In the genomic region with DNA sequence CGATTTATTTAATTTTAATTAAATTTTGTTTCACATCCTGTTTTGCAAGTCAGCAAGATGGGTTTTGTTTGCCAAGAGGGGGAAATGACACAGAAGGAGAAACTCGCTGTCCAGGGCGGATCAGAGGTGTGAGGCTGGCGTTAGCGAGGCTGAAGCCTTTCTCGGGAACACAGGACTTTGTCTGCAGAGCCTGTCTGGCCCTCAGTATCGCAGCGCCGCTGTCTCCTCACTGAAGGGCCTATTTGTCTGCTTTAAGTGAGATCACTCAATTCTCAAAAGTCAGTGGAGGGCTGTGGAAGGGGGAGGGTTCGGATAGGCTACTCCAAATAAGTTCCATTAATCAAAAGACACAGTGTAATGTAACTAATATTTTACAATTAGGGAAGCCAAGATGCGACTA, we compare ENCODE assay signal across 9 mouse cellular contexts.
A peak's percentile ranks its signal among the peaks of the same experiment; 100 is the strongest.
DNase-seq lines count a peak whose midpoint lies in the region; ATAC-seq and TF ChIP-seq lines count a peak whose summit lies in the region.
"Had no signal": no experiment of that assay in that cellular context is flagged by ENCODE, and none has a peak within 500 bp of the region (broad histone marks: within the 10 kb centered on the region; RNA-seq: fewer than 3 reads in every experiment).

No protein-coding gene starts in this region.

- H3K4me3 ChIP-seq in heart, embryonic 13.5 days = peak overlapping the region; percentile 48
- peak overlapping the region; percentile 16; the same call in 1 of the 2 replicates for H3K4me3 ChIP-seq in forebrain, embryonic 11.5 days (ENCODE audit: low read depth, low read length)
- peak overlapping the region; percentile 35; the same call in 1 of the 2 replicates for H3K4me3 ChIP-seq in limb, embryonic 14.5 days (replicated peaks; ENCODE audit: low read length)

- DNase-seq in heart, postnatal 36 days = no peak
- DNase-seq in cerebellum, adult 18-20 months = peak; percentile 57 to 66
- DNase-seq in forebrain, embryonic 11.5 days (ENCODE audit: low spot score) = peak; percentile 64
- DNase-seq in limb, embryonic 14.5 days (ENCODE audit: low spot score) = no peak
- DNase-seq in B cell, adult 2 months = no peak
- no peak for DNase-seq in spleen, postnatal 4 days (ENCODE audit: low spot score in 2 of 2)

- WGBS in heart, embryonic 13.5 days = 12% methylated on average over 11 of the region's 11 CpGs
- 18% methylated on average over 11 of the region's 11 CpGs for WGBS in forebrain, embryonic 11.5 days
- 21% methylated on average over 11 of the region's 11 CpGs for WGBS in limb, embryonic 14.5 days

- intact Hi-C loops in heart, postnatal 36 days (cut with DNase I) = loop anchor here (5.0 to 10.0 kb wide), 5 partner anchors 338 to 680 kb away; no protein-coding TSS in a partner anchor

- H3K4me1 ChIP-seq in heart, embryonic 13.5 days = peaks cover 16% of the 10 kb centered on the region
- peaks cover 14% of the 10 kb centered on the region; the same call in 1 of the 2 replicates for H3K4me1 ChIP-seq in forebrain, embryonic 11.5 days (replicated peaks; ENCODE audit: control insufficient read depth, insufficient read depth, low read length)
- H3K4me1 ChIP-seq in limb, embryonic 14.5 days (ENCODE audit: control insufficient read depth, insufficient read depth, low read length) = peaks cover 17% of the 10 kb centered on the region

- peak overlapping the region; percentile 73 for H3K9ac ChIP-seq in heart, embryonic 13.5 days
- H3K9ac ChIP-seq in forebrain, embryonic 11.5 days (ENCODE audit: low read length) = peak overlapping the region; percentile 31; the same call in 1 of the 2 replicates
- H3K9ac ChIP-seq in limb, embryonic 14.5 days (ENCODE audit: low read depth, low read length, severe bottlenecking) = no peak overlapping the region

- no peak for ATAC-seq in heart, embryonic 13.5 days (ENCODE audit: extremely low read depth, insufficient number of reproducible peaks, low FRiP score, low TSS enrichment)
- no peak for ATAC-seq in forebrain, embryonic 11.5 days (replicated peaks; ENCODE audit: low FRiP score)
- ATAC-seq in limb, embryonic 14.5 days (ENCODE audit: low FRiP score, low read depth) = no peak
- no peak for ATAC-seq in erythroid progenitor cell, adult 5-6 weeks (replicated peaks; ENCODE audit: low FRiP score, poor library complexity, severe bottlenecking)
- ATAC-seq: CD4-positive, CD25-positive, alpha-beta regulatory T cell, adult 4 months had no signal

- peaks cover 80% of the 10 kb centered on the region for H3K27me3 ChIP-seq in heart, embryonic 13.5 days (replicated peaks)
- H3K27me3 ChIP-seq in forebrain, embryonic 11.5 days (ENCODE audit: control insufficient read depth, insufficient read depth, low read length) = no peaks in the 10 kb centered on the region
- H3K27me3 ChIP-seq in limb, embryonic 14.5 days (ENCODE audit: control insufficient read depth, insufficient read depth, low read length) = no peaks in the 10 kb centered on the region

- TF ChIP-seq POLR2A in limb, embryonic 14.5 days (IDR thresholded peaks at IDR 0.05; ENCODE audit: borderline replicate concordance, extremely low read depth, insufficient read depth, insufficient read length) = no peak

- H3K9me3 ChIP-seq in heart, embryonic 13.5 days = no peaks in the 10 kb centered on the region
- no peaks in the 10 kb centered on the region for H3K9me3 ChIP-seq in forebrain, embryonic 11.5 days (ENCODE audit: control insufficient read depth, low read length)
- no peaks in the 10 kb centered on the region for H3K9me3 ChIP-seq in limb, embryonic 14.5 days (ENCODE audit: control insufficient read depth, low read length)

- H3K36me3 ChIP-seq in heart, embryonic 13.5 days = no peaks in the 10 kb centered on the region
- no peaks in the 10 kb centered on the region for H3K36me3 ChIP-seq in forebrain, embryonic 11.5 days (ENCODE audit: control insufficient read depth, insufficient read depth, low read length)
- H3K36me3 ChIP-seq in limb, embryonic 14.5 days (ENCODE audit: control insufficient read depth, insufficient read depth, low read length) = no peaks in the 10 kb centered on the region

- no peak overlapping the region for H3K27ac ChIP-seq in heart, embryonic 13.5 days (replicated peaks)
- no peak overlapping the region for H3K27ac ChIP-seq in forebrain, embryonic 11.5 days (ENCODE audit: low read depth, low read length)
- no peak overlapping the region for H3K27ac ChIP-seq in limb, embryonic 14.5 days (replicated peaks; ENCODE audit: low read depth, low read length)

- H3K4me2 ChIP-seq in heart, embryonic 13.5 days = peak overlapping the region; percentile 79
- peak overlapping the region; percentile 47 for H3K4me2 ChIP-seq in forebrain, embryonic 11.5 days (ENCODE audit: low read depth, low read length, severe bottlenecking)
- H3K4me2 ChIP-seq in limb, embryonic 14.5 days (replicated peaks; ENCODE audit: low read depth, low read length, severe bottlenecking) = peak overlapping the region; percentile 65

Comparison
In these comparisons a context has a peak if more than half of its experiments do, and no peak if none do; other contexts are left out.
1. DNase-seq: peak in cerebellum, adult 18-20 months (2 of 2) and forebrain, embryonic 11.5 days (single experiment); none in heart, postnatal 36 days (0 of 2), limb, embryonic 14.5 days (single experiment), B cell, adult 2 months (0 of 2) and spleen, postnatal 4 days (0 of 2).
2. Peak in every context shown above with its lines, with median percentiles within 50 percentile points of each other: H3K4me2 ChIP-seq and H3K4me3 ChIP-seq.